Mouse (Mus musculus) Patski (cell line): ENCODE measurements around the gene Vgll4. TPM values are rescaled to one million over a fixed set of nuclear protein-coding genes. Genes with fewer than 3 reads are reported as not detected.

ENCODE experiments used
- ATAC-seq: fragments of 100-300 bp; one replicate; pipeline ENCODE4 v1.8.0; 2021
- CTCF ChIA-PET: fragments of 350-600 bp; sonication (Branson Sonifier 250); formaldehyde crosslinking; loops from one replicate; lab custom pipeline; 2022; ENCODE audit warnings: inconsistent platforms; lab: Charles Lee
- POLR2A ChIA-PET: fragments of 350-600 bp; sonication (Branson Sonifier 250); formaldehyde crosslinking; loops from one replicate; lab custom pipeline; 2022; ENCODE audit warnings: antibody characterized with exemption, inconsistent platforms; lab: Charles Lee
- DNase-seq: peaks from one replicate; pipeline ENCODE4 v3.0.0-alpha.2; 2011; ENCODE audit warnings: low read depth, low spot score
- H3K27me3 ChIP-seq: fragments of 371-371 bp; one replicate; pipeline ENCODE4 v1.5.1; 2021
- CTCF ChIP-seq: fragments of 100-300 bp; IDR thresholded peaks from one replicate; pipeline ENCODE4 v1.5.1; 2021
- in situ Hi-C: fragments of 300-500 bp; cut with MboI; formaldehyde crosslinking; loops from 3 replicates; pipeline ENCODE4 v1.11.1; 2018; ENCODE audit warnings: low pct_unique_long_range_greater_than_20kb, mixed read lengths
- polyA plus RNA-seq: library from polyadenylated mRNA; unstranded; gene quantifications from one replicate; pipeline ENCODE4 v1.2.3, GENCODE M21; 2021

Vgll4 gene
- polyA plus RNA-seq, 1 experiment from 2014 or later = 98.0 TPM

DNA sequence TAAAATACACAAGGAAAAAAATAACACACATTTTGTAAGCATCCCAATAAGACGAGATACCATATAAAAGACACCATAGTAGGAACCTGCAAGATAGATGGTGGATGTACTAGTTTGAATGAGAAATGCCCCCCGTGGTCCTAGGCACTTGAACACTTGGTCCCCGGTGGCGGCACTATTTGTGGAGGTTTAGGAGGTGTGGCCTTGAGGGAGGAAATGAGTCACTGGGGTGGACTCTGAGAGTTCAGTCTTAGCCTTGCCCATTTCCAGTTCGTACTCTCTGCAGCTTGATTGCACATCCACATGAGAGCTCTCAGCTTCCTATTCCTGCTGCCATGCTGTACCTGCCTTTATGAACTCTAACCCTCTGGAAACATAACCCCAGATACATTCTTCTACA is 15.3 kb downstream of the Vgll4 start:
- in situ Hi-C loops = no loop called here
- no peak for TF ChIP-seq CTCF
- no peak for DNase-seq
- ATAC-seq = no peak
- no peaks in the 10 kb centered on the region for H3K27me3 ChIP-seq
- CTCF ChIA-PET = interaction anchor here (1.0 kb wide), 1 partner anchor 16 kb away, joined by 3 read pairs; the partner anchor contains the start of gene Vgll4
- POLR2A ChIA-PET = no interaction called here

- ATAC-seq (no peak), DNase-seq (no peak)
- ChIA-PET CTCF (no interaction called here), POLR2A (no interaction called here)
- no peak for TF ChIP-seq CTCF
- in situ Hi-C loops = no loop called here
- H3K27me3 ChIP-seq = no peaks in the 10 kb centered on the region
These were observed 16.2 kb downstream of the Vgll4 start for GRCm38 (mm10) chr6:114953601-114954000.

GRCm38 (mm10) chr6:114952356-114952755 is 17.4 kb downstream of the Vgll4 start:
- no peak for DNase-seq
- in situ Hi-C loops = no loop called here
- no peaks in the 10 kb centered on the region for H3K27me3 ChIP-seq
- ATAC-seq = no peak
- POLR2A ChIA-PET = no interaction called here
- no peak for TF ChIP-seq CTCF
- CTCF ChIA-PET = interaction anchor here (1.1 kb wide), 1 partner anchor 31 kb away, joined by 3 read pairs; no protein-coding TSS in a partner anchor

DNA sequence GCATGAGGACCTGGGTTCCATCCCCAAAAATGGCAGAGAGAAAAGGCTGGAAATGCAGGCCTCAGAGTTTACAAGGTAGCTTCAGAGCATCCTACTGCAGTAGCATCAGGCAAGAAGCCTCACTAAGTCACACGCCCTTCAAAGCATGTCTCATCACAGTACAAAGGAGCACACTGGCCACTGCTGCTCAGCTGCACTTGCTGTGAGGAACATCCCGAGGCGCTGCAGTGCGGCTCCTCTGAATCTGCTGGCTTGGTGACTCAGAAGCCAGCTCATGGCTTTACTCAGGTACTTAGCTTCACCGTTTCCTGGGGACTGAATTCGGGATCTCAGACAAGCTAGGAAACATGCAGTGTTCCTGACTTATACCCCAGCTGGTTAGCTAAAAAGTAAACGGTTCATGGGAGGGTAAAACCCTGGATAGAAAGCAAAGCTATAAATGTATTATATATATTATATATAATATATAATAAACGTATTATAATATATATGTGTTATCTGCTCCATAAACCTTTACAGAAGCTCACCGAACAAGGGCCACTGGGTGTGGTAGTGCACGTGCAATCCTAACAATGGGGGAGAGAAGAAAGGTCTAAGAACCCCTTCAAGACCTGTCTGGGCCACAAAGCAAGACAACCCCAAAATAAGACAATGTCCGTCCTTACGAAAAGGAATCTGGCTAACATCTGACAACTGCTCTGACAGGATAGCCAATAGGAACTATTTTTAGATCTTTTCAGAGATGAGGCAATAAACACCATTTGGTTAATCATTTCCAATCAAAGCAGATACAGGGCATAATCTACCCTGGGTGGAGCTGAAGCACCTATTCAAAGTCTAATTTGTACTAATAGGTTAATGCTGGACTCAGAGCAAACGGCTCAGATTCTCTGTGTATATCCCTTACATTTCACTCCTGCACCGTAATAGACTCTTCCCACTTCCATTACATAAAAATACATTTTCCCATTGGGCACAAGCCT is 25.0 kb downstream of the Vgll4 start:
- no peak for ATAC-seq
- ChIA-PET POLR2A (interaction anchor here (1.1 kb wide), 1 partner anchor 11 kb away, joined by 3 read pairs; no protein-coding TSS in a partner anchor), CTCF (interaction anchor here (1.2 to 1.9 kb wide), 3 partner anchors 13 to 20 kb away, joined by 3 to 5 read pairs (median 5); no protein-coding TSS in a partner anchor)
- no peak for DNase-seq
- H3K27me3 ChIP-seq = no peaks in the 10 kb centered on the region
- no peak for TF ChIP-seq CTCF
- in situ Hi-C loops = loop anchor here (25.0 kb wide), 1 partner anchor 318 kb away; the partner anchor contains the start of gene Timp4

- no peaks in the 10 kb centered on the region for H3K27me3 ChIP-seq
- in situ Hi-C loops = loop anchor here (25.0 kb wide), 1 partner anchor 321 kb away; the partner anchor contains the start of gene Timp4
- ChIA-PET CTCF (interaction anchor here (2.8 kb wide), 1 partner anchor 9 kb away, joined by 11 read pairs; no protein-coding TSS in a partner anchor), POLR2A (no interaction called here)
- TF ChIP-seq CTCF = no peak
- DNase-seq (no peak), ATAC-seq (peak; percentile 58)
These were observed 28.5 kb downstream of the Vgll4 start for GRCm38 (mm10) chr6:114941201-114941849.

DNA sequence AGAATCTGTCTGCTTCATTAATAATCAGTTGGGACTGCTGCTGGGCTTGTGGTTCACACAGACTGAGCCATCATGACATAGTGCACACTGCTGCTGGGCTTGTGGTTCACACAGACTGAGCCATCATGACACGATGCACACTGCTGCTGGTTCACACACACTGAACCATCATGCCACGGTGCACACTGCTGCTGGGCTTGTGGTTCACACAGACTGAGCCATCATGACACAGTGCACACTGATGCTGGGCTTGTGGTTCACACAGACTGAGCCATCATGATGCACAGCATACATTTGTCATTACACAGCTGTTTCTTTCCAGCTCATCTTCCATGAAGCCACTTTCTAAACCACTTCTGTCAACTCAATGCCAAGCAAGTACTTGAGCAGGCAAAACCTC is 30.1 kb downstream of the Vgll4 start:
- TF ChIP-seq CTCF = no peak
- ATAC-seq (no peak), DNase-seq (no peak)
- in situ Hi-C loops = loop anchor here (25.0 kb wide), 1 partner anchor 323 kb away; the partner anchor contains the start of gene Timp4
- no peaks in the 10 kb centered on the region for H3K27me3 ChIP-seq
- ChIA-PET POLR2A (no interaction called here), CTCF (interaction anchor here (0.5 to 1.5 kb wide), 3 partner anchors 10 to 50 kb away, joined by 3 read pairs; no protein-coding TSS in a partner anchor)

DNA sequence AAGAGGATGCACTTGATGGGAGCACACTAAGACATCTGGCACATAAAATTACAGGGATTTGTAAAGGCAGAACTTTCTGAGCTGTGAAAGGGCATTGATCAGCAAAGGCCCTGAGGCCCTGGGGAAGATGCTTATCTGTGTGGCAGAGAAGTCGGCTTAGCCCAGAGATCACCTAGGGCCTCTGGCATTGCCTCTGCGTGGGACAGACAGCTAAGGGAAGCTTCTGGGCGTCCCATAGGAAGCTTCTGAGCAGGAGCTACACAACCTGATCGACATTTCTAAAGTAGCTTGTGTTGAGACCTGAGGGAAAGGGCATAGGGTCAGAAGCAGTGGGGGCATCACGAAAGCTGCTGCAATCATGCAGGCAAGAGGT is 32.9 kb downstream of the Vgll4 start:
- DNase-seq (no peak), ATAC-seq (no peak)
- POLR2A ChIA-PET = interaction anchor here (0.7 kb wide), 1 partner anchor 17 kb away, joined by 3 read pairs; no protein-coding TSS in a partner anchor
- in situ Hi-C loops = loop anchor here (25.0 kb wide), 1 partner anchor 325 kb away; the partner anchor contains the start of gene Timp4
- CTCF ChIA-PET = interaction anchor here (1.0 kb wide), 1 partner anchor 13 kb away, joined by 3 read pairs; no protein-coding TSS in a partner anchor
- TF ChIP-seq CTCF = no peak
- H3K27me3 ChIP-seq = no peaks in the 10 kb centered on the region

- no peak for DNase-seq
- no peak for TF ChIP-seq CTCF
- ChIA-PET POLR2A (interaction anchor here (0.7 kb wide), 1 partner anchor 17 kb away, joined by 3 read pairs; no protein-coding TSS in a partner anchor), CTCF (no interaction called here)
- H3K27me3 ChIP-seq = no peaks in the 10 kb centered on the region
- ATAC-seq = no peak
- in situ Hi-C loops = loop anchor here (25.0 kb wide), 1 partner anchor 326 kb away; the partner anchor contains the start of gene Timp4
These were observed 33.4 kb downstream of the Vgll4 start for GRCm38 (mm10) chr6:114936297-114936940.

DNA sequence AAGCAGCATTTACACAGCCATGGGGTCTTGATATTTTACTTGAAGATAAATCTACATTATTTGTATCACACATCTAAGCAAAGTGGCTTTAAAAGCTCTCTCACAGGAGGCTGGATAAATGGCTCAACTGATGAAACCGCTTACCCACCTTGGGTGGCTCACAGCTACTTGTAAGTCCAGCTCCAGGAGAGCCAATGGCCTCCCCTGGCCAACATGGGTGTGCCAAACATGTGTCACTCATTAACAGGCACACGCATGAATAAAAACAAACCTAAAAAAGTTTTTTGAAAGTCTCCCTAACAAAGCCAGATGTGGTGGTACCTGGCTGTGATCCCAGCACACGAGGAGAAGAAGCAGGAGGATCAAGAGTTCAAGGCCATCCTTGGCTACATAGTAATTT is 34.4 kb downstream of the Vgll4 start:
- TF ChIP-seq CTCF = no peak
- ATAC-seq (no peak), DNase-seq (no peak)
- H3K27me3 ChIP-seq = no peaks in the 10 kb centered on the region
- CTCF ChIA-PET = interaction anchor here (1.5 kb wide), 1 partner anchor 28 kb away, joined by 3 read pairs; no protein-coding TSS in a partner anchor
- POLR2A ChIA-PET = no interaction called here
- in situ Hi-C loops = loop anchor here (25.0 kb wide), 1 partner anchor 327 kb away; the partner anchor contains the start of gene Timp4
